Mouse (Mus musculus): Measurements from ENCODE around the gene Nr4a3.

The Nr4a3 gene

GRCm38 (mm10) chr4:48050442-48050841, 5.5 kb downstream of the Nr4a3 start:
- DNase-seq (ENCODE audit: low read depth) = no peak

DNA sequence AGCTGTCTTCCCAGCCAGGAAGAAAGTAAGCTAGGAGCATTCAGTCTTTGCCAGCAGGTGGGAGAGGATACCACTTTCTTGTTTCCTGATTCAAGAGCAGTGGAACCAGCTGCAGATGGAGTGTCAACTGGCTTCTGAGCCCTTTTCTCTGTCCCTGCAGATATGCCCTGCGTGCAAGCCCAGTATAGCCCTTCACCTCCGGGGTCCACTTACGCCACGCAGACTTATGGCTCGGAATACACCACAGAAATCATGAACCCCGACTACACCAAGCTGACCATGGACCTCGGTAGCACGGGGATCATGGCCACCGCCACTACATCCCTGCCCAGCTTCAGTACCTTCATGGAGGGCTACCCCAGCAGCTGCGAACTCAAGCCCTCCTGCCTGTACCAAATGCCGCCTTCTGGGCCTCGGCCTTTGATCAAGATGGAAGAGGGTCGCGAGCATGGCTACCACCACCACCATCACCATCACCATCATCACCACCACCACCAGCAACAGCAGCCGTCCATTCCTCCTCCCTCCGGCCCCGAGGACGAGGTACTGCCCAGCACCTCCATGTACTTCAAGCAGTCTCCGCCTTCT, 6.2 kb downstream of the Nr4a3 start:
- DNase-seq (ENCODE audit: low read depth) = no peak

DNA sequence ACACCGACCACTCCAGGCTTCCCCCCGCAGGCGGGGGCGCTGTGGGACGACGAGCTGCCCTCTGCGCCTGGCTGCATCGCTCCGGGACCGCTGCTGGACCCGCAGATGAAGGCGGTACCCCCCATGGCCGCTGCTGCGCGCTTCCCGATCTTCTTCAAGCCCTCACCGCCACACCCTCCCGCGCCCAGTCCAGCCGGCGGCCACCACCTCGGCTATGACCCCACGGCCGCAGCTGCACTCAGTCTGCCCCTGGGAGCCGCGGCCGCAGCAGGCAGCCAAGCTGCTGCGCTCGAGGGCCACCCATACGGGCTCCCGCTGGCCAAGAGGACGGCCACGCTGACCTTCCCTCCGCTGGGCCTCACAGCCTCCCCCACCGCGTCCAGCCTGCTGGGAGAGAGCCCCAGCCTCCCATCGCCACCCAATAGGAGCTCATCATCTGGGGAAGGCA, 6.7 kb downstream of the Nr4a3 start:
- no peak for DNase-seq (ENCODE audit: low read depth)

GRCm38 (mm10) chr4:48061716-48062115, 16.8 kb downstream of the Nr4a3 start:
- DNase-seq (ENCODE audit: low read depth) = no peak

DNA sequence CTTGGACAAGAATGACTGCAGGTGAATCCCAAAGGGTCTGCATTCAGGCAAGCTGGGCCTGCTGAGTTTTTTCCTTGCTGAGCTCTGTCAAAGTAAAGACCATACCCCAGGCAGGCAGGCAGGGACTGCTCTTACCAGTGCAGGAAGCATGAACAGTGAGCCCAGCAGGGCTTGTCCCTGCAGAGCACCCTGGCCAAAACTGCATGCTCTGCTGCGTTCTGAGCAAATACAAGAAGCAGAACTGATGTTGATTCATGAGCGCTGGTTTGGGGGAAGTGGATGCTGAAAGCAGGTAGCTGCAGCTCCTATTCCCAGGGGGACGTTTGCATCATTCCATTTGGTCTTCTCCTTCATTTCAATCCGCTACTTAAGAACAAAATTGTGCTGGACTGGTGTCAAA, 19.4 kb downstream of the Nr4a3 start:
- DNase-seq (ENCODE audit: low read depth) = no peak

GRCm38 (mm10) chr4:48066676-48067075, 21.7 kb downstream of the Nr4a3 start:
- DNase-seq (ENCODE audit: low read depth) = no peak

- DNase-seq (ENCODE audit: low read depth) = no peak
These were observed 24.2 kb downstream of the Nr4a3 start for GRCm38 (mm10) chr4:48069111-48069510.

DNA sequence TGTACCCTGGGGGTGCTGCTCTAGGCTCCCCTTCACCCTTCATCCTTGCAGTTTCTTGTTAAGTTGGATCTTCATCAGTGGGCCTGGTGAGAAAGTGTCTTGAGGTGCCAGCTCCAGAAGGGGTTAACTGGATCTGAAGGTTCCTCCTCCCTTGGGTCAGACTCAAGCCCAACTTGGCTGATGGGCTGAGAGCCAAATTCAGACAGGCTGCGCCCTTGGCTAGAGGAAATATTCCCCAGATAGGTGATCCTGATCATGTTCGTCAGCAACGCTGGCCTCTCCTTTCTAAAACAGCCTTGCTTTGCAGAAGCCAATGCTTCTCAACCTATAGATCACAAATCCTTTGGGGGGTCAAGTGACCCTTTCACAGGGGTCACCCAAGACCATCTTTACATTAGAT, 27.1 kb downstream of the Nr4a3 start:
- no peak for DNase-seq (ENCODE audit: low read depth)

DNA sequence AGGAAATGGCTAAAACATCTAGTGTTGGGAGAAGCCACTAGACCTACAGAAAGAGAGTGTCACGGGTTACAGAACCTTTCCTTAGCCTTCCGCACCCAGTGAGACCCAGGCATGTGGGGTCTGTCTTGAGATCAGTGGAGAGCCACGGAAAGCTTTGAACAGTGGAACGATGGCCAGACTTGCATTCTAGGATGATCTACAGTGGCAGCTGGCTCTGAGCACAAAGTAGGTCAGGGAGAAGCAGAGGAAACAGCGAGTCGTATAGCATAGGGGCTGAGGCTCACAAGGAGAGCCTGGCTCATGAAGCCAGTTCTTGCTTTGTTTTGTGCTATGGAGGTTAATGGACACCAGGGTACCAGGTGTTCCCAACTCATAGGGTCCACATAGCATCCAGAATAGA, 28.4 kb downstream of the Nr4a3 start:
- no peak for DNase-seq (ENCODE audit: low read depth)

DNA sequence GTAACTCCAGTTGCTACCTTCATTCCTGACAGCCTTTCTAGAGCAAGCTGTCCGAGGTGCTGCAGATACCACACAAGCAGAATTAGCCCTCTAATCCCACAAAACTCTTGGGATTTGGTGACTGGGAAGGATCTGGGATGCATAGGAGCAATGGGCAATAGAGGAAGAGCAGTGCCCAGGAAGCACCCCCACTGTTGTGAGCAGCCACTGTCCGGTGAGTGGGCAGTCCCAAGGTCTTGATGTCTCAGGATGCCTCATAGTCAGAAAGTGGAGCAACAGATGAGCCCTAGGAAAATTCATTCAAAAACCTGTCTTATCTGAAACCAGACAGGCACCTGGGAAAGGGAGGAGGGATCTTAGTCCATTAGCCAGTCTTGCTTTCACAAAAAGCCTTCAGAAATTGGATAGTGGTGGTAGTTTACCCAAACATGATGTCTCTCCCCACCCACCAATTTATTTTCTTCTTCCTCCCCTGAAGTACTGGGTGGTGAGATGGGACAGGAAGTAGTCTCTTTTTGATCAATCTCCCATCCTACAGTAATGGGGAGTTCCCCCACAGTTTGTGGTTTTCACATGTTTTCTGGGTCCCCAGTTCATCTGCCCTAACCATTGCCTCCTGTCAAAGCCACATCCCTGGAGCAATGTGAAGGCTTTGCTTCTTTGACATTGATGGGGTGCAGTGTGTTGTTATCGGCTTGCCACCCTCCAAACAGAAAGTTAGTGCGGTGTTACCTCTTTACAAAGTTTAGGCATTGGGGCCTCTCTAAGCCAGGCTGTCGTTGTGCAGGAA, 29.7 kb downstream of the Nr4a3 start:
- peak; percentile 84 for DNase-seq (ENCODE audit: low read depth)

DNA sequence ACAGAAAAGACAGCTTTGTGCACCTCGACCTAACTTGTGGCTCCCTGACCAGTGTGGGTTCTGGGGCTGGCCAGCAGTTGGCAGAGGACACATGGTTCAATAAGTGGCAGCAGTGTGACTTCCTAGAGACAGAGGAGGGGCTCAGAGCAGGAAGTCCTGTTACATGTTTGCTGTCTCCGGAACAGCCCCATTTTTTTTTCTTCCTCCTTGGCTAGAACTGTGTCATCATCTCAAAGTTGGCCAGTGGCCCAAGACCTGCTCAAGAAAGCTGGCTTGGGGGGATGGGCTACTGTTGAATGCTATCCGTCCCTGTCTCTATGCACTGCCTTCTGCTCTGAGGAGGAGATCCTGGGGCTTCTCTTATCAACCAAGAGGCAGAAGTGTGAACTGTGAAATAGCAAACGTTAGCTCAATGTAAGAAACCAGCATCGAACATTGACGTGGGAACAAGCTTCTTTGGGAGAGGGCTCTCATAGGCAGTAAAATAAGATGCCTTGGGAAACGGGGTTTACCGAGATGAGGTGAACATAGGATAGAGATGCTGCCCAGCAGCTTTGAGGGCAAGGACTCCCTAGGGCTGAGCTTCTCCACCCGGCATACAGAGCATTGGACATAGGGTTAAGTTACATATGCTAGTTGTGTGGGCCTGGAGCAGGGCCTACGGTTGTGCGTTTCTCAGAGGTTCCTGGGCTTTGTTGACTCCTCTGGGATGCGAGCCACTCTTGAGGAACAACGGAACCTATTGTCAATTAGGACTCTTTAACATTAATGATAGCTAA, 31.9 kb downstream of the Nr4a3 start:
- no peak for DNase-seq (ENCODE audit: low read depth)

- no peak for DNase-seq (ENCODE audit: low read depth)
These were observed 33.3 kb downstream of the Nr4a3 start for GRCm38 (mm10) chr4:48078213-48078612.

DNA sequence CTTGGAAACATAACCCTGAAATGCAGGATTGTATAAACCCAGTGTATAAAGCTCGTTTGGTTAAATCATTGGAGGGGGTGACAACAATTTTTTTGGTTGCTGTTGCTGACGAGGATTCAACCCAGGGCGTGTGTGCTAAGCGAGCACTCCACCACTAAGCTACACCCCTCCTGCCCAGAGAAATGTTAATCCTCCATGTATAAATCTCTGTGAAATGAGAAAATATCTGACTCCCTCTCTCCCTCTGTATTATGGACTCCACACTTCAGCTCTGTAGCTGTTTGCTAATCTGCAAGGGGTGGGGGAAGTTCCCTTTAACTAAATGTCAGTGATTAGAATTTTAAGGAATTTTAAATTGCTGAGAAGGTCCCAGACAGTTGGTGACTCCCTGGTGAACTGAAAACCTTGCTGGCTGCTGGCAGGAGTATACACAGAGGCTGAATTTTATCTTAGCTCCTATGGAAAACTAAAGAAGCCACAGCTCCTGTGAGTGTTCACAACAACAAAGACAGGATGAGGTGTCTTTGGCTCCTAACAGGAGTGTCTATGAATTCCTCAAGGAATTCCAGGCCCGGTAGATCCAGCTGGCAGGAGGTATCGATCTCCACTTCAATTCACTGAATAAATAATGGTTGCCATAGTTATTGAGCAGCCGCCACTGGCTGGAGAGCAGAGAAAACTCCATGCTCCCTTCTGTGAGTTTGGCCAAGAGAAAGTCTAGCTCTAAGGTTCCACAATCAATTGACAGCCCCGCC, 34.5 kb downstream of the Nr4a3 start:
- no peak for DNase-seq (ENCODE audit: low read depth)

DNA sequence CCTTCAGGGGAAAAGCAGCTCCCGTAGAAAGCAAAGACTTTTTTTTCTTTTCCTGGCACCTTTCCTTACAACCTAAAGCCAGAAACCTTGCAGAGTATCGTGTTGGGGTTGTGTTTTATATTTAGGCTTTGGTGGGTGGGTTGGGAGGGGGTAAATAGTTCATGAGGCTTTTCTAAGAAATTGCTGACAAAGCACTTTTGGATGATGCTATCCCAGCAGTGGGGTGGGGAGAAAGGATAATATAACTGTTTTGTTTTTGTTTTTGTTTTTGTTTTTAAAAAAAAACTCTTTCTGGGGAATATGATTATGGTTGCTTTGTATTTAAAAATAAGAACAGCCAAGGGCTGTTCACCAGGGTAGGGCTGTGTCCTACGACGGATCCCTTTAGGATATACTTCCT, 38.5 kb downstream of the Nr4a3 start:
- DNase-seq (ENCODE audit: low read depth) = no peak

DNA sequence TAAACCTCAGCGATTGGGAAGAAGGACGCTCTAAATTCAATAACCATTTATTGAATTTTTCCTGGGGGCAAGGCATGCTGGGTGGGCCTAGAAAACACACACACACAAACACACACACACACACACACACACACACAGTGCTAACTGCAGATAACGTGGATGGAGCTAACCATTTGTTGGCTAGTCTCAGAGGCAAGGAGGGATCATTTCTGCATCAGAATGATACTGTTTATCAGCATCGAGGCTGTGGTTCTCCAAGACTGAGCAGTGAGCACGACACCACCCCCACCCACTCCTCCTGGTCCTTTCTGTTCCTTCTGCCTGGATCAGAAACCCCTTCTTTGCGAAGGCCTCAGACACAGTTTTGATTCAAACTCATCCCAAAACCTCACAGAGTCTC, 41.7 kb downstream of the Nr4a3 start:
- no peak for DNase-seq (ENCODE audit: low read depth)

- DNase-seq (ENCODE audit: low read depth) = peak; percentile 28
These were observed 42.5 kb downstream of the Nr4a3 start for GRCm38 (mm10) chr4:48087497-48087896.

DNA sequence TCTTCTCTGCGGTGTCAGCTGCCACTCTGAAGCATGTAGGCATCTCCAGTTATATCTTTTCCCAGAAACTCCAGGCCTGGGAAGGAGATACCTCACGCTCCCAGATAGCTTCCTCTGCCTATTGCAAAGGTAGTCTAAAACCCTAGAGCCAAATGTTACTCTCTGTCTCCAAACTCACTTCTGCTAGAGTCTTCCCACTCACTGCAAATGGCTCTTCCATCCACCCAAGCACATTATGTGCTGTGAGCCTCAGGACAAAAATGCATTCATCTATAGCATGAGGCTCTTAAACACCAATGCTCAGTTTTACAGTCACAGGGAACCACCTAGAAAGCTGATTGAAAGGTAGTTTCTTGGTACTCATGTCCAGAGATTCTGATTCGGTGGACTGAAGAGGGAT, 48.3 kb downstream of the Nr4a3 start:
- DNase-seq (ENCODE audit: low read depth) = no peak

DNA sequence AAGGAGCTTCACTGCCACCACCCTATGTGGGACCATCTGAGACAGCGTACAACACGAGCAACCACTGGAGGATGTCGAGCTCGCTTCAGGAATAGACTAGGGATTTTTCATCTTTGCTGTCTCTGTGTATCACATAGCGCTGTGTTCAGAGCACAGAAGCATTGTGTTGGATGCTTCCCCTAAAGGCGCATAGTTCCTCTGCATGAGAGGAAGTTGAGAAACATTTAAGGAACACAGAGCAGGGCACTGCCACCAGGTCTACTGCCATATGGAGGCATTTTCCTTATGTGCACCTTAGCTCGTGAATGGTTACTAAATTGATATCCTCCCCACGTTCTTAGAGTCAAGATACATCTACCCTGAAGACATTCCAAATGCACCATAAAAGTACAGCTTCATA, 55.3 kb downstream of the Nr4a3 start:
- no peak for DNase-seq (ENCODE audit: low read depth)

DNA sequence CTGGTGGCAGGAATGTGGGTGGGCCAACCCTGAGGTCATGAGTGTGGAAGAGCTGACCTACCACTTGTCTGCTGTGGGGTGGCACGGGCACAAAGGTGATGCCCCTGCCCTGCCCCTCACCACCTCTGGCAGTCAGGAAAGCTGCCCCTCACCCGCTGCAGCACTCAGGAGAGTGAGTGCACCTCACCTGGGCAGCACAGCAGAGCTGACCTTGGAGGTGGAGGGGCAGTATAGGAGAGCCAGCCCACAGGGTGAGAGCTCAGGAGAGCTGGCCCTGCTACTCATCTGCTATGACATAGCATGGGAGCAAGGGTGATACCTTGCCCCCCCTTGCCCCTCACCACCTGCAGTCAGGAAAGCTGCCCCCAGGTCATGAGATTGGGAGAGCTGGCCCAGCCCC, 57.0 kb downstream of the Nr4a3 start:
- DNase-seq (ENCODE audit: low read depth) = no peak

- no peak for DNase-seq (ENCODE audit: low read depth)
These were observed 60.4 kb downstream of the Nr4a3 start for GRCm38 (mm10) chr4:48105387-48105786.

DNA sequence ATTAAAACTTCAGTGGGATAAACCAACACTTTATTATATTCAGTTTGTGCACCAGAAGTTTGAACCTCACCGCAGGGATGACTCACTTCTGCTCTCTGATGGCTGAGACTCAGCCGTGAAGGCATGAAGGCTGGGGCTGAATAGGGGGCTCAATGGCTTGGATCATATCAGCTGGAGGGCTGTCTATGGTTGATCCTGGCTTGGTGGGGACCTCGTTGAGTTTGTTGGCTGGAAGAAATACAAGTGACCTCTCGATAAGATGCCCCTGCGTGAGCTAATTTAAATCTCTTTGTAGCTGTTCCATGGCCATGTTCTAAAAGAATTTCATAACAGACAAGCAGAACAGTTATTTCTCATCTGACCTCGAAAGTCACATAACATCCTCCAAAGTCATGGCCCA, 62.1 kb downstream of the Nr4a3 start:
- DNase-seq (ENCODE audit: low read depth) = no peak

- no peak for DNase-seq (ENCODE audit: low read depth)
These were observed 63.6 kb downstream of the Nr4a3 start for GRCm38 (mm10) chr4:48108591-48108990.

Data from induced T-regulatory cell, adult 2 months (primary cell).